Mouse (Mus musculus) c-Kit-positive CD71-positive TER-119-negative erythroid progenitor cells, embryonic 14.5 days (primary cell): ENCODE measurements around the gene Gm13871.
"Not testable (repeated sequence)": the region's sequence is repeated elsewhere in the genome, so short reads cannot be mapped to it uniquely, and the experiment has no call there.

ENCODE experiments used
- DNase-seq: peaks from one replicate; pipeline ENCODE4 v3.0.0-alpha.2; 2013; ENCODE audit warnings: low read depth

Gene Gm13871

GRCm38 (mm10) chr4:73905853-73906252 lies at the start of gene Gm13871:
Gm13871 (minus strand) TSS chr4:73905953.
- DNase-seq: not testable (repeated sequence)

- no peak for DNase-seq
Observed at GRCm38 (mm10) chr4:73950375-73950896, 44.7 kb upstream of the Gm13871 start, which contains the start of gene 2310002L09Rik. 2310002L09Rik (minus strand) TSS chr4:73950846.

- DNase-seq: not testable (repeated sequence)
Observed at GRCm38 (mm10) chr4:73920660-73921059, 14.9 kb upstream of the Gm13871 start, which contains the start of gene Gm11756. Gm11756 (minus strand) TSS chr4:73920760.

GRCm38 (mm10) chr4:73891012-73891411 lies 14.7 kb downstream of the Gm13871 start, which contains the start of gene Gm11757:
Gm11757 (minus strand) TSS chr4:73891112.
- DNase-seq: not testable (repeated sequence)

GRCm38 (mm10) chr4:73876166-73876565 lies 29.6 kb downstream of the Gm13871 start, which contains the start of gene Gm11758:
Gm11758 (minus strand) TSS chr4:73876266.
- DNase-seq: not testable (repeated sequence)
